Mouse (Mus musculus) frontal cortex, postnatal 14 days (tissue): Measurements from ENCODE around the gene Pdzd2.

ENCODE experiments used
- DNase-seq, 2 experiments: peaks; one replicate each; pipeline ENCODE4 v3.0.0; 2022; ENCODE audit warnings: low spot score in 2 of 2

Pdzd2 gene

GRCm38 (mm10) chr15:12317290-12317689, 422.4 kb downstream of the Pdzd2 start:
- DNase-seq: no peak

- DNase-seq: no peak
Observed at GRCm38 (mm10) chr15:12315996-12316395, 423.7 kb downstream of the Pdzd2 start.

GRCm38 (mm10) chr15:12314584-12314983, 425.1 kb downstream of the Pdzd2 start:
- DNase-seq: no peak

- no peak for DNase-seq
Observed at GRCm38 (mm10) chr15:12313255-12313654, 426.5 kb downstream of the Pdzd2 start.

- no peak for DNase-seq
Observed at GRCm38 (mm10) chr15:12311465-12311864, 428.3 kb downstream of the Pdzd2 start.

GRCm38 (mm10) chr15:12310676-12311075, 429.0 kb downstream of the Pdzd2 start:
- DNase-seq: no peak
